Mouse (Mus musculus) cerebral cortex, adult 2 months (tissue): ENCODE results near the gene Asap2.

Experiments
- WGBS: fragments of 180-500 bp; shearing (Covaris S2); methylation state at CpG from one replicate; pipeline ENCODE4 v1.1.7; 2018; 5-methylcytosine and 5-hydroxymethylcytosine counted together

The Asap2 gene

DNA sequence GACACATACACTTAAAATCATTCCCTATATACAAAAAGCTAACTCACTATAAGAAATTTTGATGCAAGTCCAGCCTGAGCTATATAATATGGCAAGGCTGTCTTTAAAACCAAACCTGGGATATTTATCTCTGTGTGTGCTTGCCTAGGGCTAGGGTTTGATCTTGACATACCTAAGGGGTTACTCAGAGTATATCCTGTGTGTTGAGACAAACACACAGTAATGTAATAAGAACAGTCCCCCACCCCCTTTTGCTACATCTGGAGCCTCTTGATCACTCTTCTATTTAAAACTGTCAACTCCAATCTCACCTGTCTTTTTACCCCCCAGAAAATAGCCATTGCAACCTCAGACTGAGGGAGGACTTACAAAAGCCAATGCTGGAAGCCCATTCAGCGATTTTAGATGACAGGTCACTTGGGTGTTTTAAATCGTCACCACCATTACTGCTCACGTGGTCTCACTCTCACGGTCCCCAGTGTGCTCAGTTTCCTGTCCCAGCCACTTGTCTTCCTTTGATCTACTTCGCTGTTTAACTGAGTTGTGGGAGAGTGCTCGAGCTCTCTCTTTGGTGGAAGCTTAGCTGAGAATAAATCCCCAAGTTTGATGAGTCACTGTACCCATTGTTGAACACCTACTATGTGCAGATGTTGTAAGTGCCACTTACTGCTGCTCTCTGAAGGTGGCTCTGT, 176.8 kb downstream of the Asap2 start:
- WGBS, result 56% methylated on average over 6 of the region's 6 CpGs

DNA sequence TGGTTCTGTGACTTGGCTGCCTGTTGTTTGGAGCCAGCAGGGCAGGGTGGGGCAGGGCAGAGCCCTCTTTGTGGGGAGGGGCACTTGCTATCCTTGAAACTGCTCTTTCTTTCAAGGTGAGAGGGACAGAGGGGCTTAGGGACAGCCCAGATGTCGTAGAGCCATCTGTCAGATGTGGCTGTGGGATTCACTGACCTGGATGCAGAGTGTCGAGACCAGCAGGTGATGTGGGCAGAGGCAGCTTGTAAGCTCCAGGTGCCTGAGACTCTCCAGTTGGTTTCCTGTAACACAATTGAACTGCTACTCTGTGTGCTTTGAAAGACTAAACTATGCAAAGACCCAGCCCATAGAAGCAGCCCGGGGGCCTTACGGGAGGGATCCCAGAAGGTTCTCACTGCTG, 177.5 kb downstream of the Asap2 start:
- 70% methylated on average over 4 of the region's 4 CpGs for WGBS

DNA sequence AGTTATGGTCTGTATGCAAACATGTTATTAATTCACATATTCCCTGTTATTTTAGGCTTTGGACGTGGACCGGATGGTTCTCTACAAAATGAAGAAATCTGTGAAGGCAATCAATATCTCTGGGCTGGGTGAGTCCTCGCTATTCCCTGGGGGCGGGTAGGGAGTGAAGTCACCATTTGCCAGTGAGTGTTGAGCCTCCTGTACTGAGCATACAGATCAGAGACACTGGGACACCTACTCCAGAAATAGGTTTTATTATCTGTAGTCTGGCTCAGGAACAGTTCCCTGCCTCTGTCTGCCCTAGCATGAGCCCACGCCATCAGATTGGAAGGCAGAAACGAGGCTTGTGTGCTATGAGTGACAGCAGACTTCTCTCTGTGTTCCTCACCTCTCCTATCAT, 177.9 kb downstream of the Asap2 start:
- 67% methylated on average over 6 of the region's 6 CpGs for WGBS

DNA sequence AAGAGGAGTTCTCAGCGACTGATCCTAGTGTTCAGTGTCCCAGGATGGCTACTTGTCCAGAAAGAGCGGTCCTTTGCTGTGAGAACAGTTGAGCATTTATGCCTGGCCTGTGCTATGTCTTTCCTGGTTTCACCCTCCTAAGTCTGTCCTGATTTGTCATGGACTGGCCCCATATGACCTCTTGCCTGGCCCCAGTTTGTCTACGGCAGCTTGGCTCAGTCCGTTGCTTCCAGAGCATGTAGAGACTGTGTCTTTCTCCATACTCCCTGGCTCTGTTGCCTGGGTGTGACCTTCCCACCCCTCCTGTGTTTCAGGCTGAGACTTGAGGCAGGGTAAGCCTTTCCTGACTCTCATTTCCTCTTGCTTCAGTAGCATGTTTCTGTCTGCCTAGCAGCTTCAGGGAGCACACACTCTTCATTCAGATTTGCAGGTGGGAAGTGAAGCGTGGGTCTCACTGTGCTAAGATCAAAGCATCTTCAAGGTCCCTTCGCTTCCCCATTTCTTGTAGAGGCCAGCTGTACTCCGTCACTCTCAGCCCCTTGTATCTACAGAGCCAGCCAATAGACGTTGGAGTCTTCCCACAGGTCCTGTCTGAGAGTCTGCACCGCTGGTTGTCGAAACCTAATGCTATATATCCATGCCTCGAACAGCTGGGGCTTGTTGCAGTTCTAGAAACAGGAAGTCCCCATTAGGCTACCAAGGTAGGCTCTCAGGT, 181.7 kb downstream of the Asap2 start:
- 74% methylated on average over 11 of the region's 11 CpGs for WGBS

DNA sequence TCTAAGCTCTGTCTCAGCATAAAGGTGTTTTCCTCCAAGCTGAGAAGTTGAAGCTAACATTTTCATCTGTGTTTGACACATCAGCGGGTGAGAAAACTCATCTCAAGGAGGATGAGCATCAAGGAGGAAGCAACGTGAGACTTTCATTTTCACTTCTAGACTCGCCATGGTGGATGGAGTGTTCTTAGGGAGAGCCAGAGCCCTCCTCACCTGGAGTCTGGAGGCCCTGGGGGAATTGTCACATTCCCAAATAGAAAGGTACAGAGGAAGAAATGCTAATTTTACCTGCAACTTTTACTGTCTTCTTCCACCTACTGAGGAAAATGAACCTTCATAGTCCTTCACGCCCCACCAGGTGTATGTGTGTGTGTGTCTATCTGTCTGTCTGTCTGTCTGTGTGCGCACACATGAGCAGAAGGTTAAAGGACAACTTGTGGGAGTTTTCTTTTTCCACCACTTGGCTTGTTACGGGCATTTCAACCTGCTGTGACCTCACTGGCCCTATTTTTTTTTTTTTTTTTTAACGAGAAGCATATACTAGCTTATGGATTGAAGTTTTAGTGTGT, 183.7 kb downstream of the Asap2 start:
- WGBS, result 88% methylated on average over 7 of the region's 7 CpGs

DNA sequence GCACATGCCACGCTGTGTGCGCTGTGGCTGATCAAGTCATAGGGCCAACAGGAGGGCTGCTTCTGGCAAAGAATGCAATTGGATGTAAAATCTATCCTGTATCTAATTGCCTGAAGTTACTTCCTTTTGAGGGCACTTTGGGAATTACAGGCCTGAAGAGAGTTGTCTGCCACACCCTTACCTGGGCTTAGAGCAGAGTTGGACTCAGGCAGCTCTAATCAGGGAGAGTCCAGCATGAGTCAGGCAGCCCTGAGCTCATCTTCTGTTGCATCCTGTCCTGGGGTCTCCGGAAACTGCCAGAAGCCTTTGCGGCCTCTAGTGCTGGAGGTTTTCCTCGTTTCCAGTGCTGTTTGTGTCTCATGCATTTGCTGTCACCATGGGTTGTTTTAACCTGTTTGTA, 186.1 kb downstream of the Asap2 start:
- 94% methylated on average over 5 of the region's 5 CpGs for WGBS

DNA sequence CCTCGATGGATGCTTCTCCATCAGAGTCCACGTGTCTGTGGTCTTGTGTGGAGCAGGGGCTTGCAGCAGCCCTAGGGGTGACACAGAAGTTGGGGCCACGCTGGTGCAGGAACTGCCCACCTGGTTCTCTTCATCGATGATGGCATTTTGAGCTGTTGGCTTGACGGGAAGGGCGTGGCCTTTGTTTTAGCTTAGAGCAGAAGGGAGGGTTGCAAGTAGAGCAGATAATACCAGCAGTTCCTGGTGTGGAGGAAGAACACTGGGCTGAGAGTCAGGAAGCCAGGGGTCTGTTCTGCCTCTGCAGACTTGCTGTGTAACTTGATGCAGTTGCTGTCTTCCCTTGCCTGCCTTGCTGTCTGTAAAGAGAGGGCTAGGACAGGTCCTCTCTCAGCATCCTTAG, 189.8 kb downstream of the Asap2 start:
- 92% methylated on average over 6 of the region's 6 CpGs for WGBS

DNA sequence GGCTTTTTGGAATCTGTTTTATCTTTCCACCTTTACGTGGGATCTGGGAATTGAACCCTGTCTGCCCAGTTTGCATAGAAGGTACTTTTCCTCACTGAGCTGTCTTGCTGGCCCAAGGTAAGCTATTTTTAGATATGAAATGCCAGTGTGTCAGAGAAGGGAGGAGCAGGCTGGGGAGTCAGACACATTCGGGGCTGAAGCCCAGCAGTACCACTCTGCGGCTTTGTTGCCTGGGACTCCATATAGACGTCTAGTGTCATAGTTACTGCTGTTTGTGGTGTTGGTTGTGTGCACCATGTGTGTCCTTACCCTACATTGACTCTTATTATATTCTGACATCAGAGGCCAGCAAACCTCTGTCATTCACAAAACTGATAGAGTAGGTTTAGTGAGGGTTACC, 192.5 kb downstream of the Asap2 start:
- WGBS, result 89% methylated on average over 4 of the region's 4 CpGs

DNA sequence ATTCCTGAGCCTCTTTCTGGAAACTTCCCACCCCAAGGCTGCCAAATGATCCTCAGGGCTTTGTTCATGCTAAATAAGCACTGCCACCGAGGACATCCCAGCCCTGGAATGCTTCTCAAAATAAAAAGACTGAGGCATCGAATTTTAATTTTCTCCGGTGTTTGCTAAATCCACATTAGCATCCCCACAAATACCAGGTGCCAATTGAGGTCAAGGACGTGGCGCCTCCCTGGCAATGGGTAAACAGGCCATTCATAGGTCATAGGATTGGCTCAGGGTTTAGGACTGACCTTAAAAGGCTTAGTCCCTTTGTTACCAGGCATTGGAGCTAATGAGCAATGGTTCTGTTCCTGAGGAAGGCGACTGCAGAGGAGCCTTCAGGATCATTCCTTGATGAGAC, 193.1 kb downstream of the Asap2 start:
- WGBS, result 66% methylated on average over 6 of the region's 6 CpGs

DNA sequence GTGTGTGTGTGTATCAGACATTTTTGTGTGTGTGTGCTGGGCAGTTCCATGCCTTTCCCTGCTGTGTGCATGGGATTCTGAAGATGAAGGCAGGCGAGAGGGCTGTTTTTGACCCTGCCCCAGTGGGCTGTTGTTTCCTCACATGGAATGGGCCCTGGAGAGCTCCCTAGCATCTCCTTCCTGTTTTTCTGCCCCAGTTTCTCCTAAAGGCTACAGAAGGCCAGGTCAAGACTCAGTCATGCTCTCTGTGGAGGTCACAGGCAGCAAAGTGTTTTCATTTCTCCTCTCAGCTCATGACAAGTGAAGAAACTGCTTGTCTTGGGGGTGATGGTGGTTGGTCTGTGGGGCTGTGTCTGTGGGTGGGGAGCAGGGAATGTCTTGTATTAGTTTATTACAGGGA, 195.9 kb downstream of the Asap2 start:
- 81% methylated on average over 1 of the region's 1 CpGs for WGBS

DNA sequence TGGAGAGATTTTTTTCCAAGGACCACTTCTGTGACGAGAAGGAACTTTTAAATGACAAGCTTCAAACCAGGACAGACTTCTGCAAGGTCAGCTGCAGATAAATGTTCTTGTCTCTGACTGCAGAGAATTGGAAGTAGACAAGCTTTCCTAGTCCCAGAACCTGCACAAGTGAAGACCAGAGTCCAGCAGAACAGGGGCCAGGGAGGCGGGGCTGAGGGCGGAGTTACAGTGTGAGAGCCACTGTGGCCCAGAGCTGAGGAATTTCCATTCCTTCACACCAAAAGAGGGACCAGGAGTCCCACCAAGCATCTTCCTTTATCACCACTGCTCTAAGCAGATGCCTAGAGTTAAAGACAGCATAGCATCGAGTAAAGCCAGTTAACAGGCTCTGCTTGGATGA, 198.6 kb downstream of the Asap2 start:
- 71% methylated on average over 4 of the region's 4 CpGs for WGBS

DNA sequence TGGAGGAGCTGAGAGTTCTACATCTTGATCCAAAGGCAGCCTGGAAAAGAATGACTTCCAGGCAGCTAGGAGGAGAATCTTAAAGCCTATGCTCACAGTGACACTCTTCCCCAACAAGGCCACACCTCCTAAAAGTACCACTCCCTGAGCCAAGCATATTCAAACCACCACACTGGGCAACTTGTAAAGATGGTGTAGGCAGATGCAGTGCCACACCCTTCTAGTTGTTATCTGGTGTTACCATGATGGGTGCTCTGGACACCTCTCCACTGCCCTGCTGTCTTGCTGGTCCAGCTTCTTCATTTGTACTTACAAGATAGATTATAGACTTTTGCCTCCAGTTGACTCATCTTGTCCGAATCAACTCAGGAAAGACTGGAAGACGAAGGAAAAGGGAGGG, 201.3 kb downstream of the Asap2 start:
- 74% methylated on average over 2 of the region's 2 CpGs for WGBS

DNA sequence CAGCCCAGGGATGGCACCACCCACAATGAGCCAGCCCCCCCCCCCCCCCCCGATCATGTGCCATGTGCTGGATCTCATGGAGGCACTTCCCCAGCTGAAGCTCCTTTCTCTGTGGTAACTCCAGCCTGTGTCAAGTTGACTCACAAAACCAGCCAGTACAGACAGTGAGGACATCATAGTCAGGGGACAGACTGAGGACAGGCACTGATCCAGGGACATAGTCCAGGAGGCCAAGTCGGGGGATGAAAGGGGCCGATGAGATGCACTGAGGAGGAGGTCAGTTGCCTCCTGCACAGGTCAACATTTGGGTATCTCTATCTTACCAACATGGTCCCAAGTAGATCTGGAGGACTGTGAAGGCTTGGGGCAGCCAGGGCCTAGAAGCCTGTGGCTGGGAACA, 205.2 kb downstream of the Asap2 start:
- WGBS, result 81% methylated on average over 3 of the region's 3 CpGs

DNA sequence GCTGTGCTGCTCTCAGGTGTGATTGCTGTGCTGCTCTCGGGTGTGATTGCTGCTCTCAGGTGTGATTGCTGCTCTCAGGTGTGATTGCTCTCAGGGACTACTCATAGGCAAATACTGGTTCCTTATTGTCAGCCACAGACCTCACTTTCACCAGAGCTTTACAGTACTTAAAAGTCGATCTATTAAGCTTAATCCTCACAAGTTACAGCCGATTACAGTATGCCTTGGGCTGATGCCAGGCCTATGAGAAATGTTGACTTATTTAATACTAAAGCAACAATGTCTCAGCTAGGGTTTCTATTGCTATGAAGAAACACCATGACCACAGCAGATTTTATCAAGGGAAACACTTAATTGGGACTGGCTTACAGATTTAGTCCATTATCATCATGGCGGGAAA, 206.2 kb downstream of the Asap2 start:
- 92% methylated on average over 4 of the region's 4 CpGs for WGBS

DNA sequence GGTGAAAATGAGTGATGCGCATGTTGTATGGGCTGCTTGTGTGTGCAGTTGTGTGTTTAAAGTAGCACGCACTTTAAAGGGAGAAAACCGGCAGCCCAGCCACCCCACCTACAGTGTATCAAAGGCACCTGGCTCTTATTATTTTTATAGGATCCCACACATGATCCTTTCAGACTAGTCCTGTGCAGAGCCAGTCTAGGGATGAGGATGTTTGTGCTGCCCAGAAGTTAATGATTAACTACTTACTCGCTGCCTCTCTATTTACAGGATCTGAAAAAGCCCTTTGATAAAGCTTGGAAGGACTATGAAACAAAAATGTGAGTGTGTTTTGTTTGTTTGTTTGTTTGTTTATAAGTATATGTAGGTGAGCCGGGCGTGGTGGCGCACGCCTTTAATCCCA, 210.4 kb downstream of the Asap2 start:
- 92% methylated on average over 8 of the region's 8 CpGs for WGBS

DNA sequence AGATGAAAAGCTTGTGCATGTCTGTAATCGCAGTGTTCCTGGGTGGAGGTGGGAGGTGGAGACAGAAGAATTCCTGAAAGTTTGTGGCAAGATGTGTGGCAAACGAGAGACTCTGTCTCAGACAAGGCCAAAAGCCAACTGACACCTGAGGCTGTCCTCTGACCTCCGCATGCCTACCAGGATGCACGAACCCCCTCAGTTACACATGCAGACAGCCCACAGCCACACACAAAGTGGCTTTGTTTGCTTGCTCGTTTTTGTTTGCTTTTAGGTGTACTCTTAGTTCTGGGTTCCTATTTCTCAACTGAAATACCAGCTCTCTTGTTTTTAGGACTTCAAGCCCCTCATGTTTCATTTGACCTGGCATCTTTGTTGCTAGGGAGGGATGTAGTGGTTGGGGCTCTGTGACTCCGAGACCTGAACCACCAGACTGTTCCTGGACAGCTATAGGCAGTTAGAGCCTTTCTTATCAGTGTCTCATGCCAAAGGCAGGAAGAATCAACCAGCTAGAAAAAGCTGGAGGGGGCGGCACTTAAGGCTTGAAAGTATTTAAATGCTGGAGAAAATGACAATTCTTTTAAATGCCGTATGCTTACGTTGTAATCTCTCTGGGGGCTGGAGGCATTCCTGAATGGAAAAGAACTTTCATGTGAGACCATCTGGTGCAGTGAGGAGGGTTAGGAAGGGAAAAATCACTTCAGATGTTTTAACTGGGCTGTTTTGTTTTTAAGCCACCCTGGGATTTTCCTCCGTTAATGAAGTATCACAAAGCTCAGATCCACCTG, 211.4 kb downstream of the Asap2 start:
- WGBS, result 61% methylated on average over 10 of the region's 10 CpGs

DNA sequence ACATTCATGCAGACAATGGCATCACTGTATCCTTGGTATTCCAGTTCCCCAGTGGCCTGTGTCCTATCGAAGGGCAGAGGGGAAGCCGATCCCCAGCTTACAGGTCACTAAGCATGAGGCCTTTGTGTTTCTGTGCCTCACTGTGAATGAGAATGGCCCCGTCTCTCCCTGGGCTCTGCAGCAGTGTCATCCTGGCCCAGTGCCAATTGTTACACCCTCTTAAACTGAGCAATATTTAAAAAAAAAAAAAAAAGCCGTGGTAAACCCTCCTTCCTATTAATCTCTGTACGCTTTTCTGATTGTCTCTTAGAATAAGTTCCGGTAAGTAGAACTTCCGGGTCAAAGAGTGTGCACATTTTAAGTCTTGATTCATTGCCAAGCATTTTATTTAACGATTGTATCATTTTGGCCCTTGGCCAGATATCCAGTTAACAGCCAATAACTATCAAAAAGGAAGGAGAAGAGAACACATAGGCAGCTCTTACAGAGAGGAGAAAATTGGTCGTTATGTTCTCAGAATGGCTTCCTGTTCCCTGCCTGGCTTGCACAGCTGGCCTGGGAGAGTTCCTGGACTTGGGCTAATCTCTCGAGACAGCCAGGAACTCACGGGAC, 214.5 kb downstream of the Asap2 start:
- 41% methylated on average over 11 of the region's 11 CpGs for WGBS

DNA sequence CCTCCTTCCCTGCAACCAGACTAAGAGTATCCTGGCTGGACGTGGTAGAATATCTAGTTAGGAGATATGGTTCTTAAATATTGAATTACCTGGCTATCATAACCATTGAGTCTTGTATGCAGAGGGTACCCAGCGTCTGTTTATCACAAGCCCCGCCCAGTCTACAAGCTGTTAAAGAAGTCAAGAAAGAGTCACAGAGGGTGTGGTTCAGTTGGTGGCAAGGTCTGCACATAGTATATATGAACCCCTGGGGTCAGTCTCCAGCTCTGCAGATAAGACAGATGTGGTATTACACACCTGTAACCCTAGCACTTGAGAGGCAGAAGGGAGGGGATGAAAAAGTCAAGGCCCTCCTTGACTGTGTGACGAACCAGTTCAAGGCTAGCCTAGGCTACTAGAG, 215.5 kb downstream of the Asap2 start:
- 97% methylated on average over 4 of the region's 4 CpGs for WGBS

DNA sequence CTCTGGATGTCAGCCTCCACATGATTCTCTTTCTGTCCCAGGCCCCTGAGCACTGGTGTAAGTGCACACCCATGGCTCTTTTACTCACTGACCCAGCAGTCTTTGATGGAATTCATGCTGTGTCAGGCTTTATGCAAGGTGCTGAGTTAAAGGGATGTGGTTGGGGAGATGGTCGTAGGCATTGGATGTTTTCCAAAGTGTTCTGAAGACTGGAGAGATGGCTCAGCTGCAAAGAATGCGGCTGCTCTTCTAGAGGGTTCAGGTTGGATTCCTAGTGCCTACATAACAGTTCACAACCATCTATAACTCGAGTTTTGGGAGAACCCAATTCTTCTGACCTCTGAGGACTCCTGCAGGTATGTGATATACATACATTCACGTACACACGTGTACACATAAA, 217.2 kb downstream of the Asap2 start:
- 81% methylated on average over 5 of the region's 5 CpGs for WGBS

DNA sequence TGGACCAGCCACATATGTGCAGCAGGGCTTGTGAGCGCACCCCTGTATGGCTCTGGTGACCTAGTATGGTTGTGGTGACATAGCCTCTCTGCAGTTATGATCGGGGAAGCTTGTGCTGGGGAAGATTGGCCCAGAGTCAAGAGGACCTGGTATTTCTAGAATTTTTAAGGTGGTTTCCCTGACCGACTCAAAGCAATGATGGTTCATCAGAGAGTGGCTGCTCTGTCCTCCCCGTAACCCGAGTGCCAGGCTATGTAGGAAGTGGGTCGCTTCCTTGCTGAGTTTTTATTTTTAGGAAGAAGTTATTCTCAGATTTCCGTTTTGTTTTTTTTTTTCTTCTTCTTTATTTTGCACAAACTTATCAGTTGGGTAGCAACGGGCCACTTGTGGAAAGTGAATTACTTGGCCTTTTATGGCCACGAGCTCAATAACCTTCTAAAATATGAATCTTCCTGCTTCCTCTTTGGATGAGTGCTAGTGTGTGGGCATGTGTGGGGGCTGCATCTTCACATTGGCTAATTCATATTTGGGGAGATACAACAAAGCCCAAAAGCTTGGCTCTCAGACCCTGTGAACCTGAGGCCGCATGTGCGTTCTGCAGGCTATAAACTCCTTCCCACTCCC, 218.0 kb downstream of the Asap2 start:
- 52% methylated on average over 11 of the region's 11 CpGs for WGBS

DNA sequence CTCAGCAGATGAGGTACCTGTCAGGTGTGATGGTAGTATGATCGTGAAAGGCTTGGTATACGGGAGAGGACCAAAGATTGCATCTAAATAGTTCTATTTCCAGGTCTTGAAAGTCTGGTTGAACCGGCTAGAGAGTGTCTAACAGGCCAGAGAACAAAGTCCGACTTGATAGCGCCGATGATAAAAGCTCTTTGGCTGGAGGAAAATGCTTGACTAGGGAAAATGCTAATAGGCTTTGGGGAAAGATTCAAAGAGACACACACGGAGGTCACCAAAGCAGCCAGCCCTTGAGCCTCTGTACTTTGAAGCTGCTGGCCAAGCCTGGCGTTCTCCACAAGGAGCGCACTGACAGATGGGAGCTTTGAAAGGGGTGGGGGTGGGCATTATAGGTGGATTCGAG, 219.0 kb downstream of the Asap2 start:
- 60% methylated on average over 10 of the region's 10 CpGs for WGBS

DNA sequence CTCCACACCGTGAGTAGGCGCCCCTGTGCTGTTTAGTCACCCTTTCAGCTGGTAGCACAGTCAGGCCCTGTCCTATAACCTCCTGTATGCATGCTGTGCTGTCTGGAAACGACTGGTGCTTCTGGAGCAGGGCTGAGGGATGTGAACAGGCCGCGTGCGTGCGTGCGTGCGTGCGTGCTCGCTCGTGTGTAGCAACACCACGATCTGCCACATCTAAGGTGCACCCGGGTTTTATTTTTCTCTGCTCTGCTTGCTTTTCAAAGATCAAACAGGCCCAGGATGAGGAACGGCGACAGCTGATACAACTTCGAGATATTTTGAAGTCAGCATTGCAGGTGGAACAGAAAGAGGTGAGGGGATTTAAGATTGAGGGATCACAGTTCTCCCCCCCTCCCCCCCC, 222.6 kb downstream of the Asap2 start:
- WGBS, result 94% methylated on average over 17 of the region's 17 CpGs
